Comparison of ENCODE assay signal across 21 mouse cellular contexts in the genomic region with DNA sequence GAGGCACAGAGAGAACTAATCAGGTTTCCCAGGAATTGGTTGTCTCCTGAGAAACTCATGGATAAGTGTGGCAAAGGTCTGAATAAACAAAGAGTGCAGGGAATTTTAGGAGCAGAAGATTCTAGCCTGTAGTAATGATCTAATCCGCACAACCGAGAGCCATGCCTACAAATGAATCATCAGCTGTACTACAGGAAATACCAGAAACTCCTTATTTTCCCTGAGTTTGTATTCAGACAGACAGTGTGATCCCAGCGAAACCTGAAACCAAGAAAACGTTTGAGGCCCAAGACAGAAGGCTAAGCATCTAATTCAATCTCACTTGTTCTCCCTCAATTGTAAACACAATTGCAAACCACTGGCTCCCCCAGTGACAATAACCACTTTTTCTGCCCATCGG. TPM values are rescaled to one million over a fixed set of nuclear protein-coding genes. Genes with fewer than 3 reads are reported as not detected.
DNase-seq lines count a peak whose midpoint lies in the region; ATAC-seq and TF ChIP-seq lines count a peak whose summit lies in the region.
"Had no signal": no experiment of that assay in that cellular context is flagged by ENCODE, and none has a peak within 500 bp of the region (broad histone marks: within the 10 kb centered on the region; RNA-seq: fewer than 3 reads in every experiment).

No protein-coding gene starts in this region.

- H3K27ac ChIP-seq in forebrain, embryonic 10.5 days, result 0 out of 2 replicates have a peak overlapping the region, but pooled peaks have one; percentile 0
- no peak overlapping the region for H3K27ac ChIP-seq in forebrain, embryonic 15.5 days (replicated peaks)
- H3K27ac ChIP-seq in kidney, postnatal 0 days, result no peak overlapping the region
- H3K27ac ChIP-seq in embryonic fibroblast, embryonic 13.5 days (ENCODE audit: insufficient read depth, low read length), result peak overlapping the region; percentile 54
- peak overlapping the region; percentile 40; the same call in 1 of the 2 replicates for H3K27ac ChIP-seq in stomach, postnatal 0 days (replicated peaks)
- H3K27ac ChIP-seq: heart, embryonic 15.5 days; kidney, embryonic 15.5 days had no signal

- 65% methylated on average over 5 of the region's 5 CpGs for WGBS in forebrain, embryonic 10.5 days
- WGBS in forebrain, embryonic 15.5 days, result 67% methylated on average over 5 of the region's 5 CpGs
- 20% methylated on average over 5 of the region's 5 CpGs for WGBS in kidney, postnatal 0 days
- 36% methylated on average over 5 of the region's 5 CpGs for WGBS in stomach, postnatal 0 days

- no peak overlapping the region for H3K4me3 ChIP-seq in forebrain, embryonic 10.5 days
- H3K4me3 ChIP-seq in forebrain, embryonic 15.5 days, result no peak overlapping the region
- no peak overlapping the region for H3K4me3 ChIP-seq in kidney, postnatal 0 days (replicated peaks; ENCODE audit: low read depth, low read length)
- no peak overlapping the region for H3K4me3 ChIP-seq in embryonic fibroblast, embryonic 13.5 days (ENCODE audit: insufficient read depth, low read length)
- H3K4me3 ChIP-seq in stomach, postnatal 0 days (ENCODE audit: low read depth, low read length), result no peak overlapping the region
- H3K4me3 ChIP-seq: erythroblast, embryonic 14.5 days; heart, embryonic 15.5 days; kidney, embryonic 15.5 days had no signal

- H3K4me2 ChIP-seq in forebrain, embryonic 15.5 days (replicated peaks), result no peak overlapping the region
- no peak overlapping the region for H3K4me2 ChIP-seq in kidney, postnatal 0 days (ENCODE audit: low read length)
- H3K4me2 ChIP-seq in stomach, postnatal 0 days (replicated peaks; ENCODE audit: low read depth), result no peak overlapping the region; the same call in 1 of the 2 replicates
- H3K4me2 ChIP-seq: heart, embryonic 15.5 days; kidney, embryonic 15.5 days; liver, embryonic 11.5 days had no signal

- ATAC-seq in forebrain, embryonic 15.5 days (replicated peaks), result no peak
- no peak for ATAC-seq in kidney, postnatal 0 days (replicated peaks; ENCODE audit: low FRiP score, low read depth)
- no peak for ATAC-seq in stomach, postnatal 0 days (ENCODE audit: low FRiP score, low TSS enrichment)
- ATAC-seq: forebrain, embryonic 16.5 days; midbrain, embryonic 16.5 days had no signal

- TF ChIP-seq CTCF in kidney, postnatal 0 days (IDR thresholded peaks at IDR 0.05; ENCODE audit: low read depth), result no peak
- no peak for TF ChIP-seq CTCF in embryonic fibroblast, embryonic 13.5 days (IDR thresholded peaks at IDR 0.05; ENCODE audit: borderline replicate concordance, insufficient read depth, low read length)
- no peak for TF ChIP-seq CTCF in stomach, postnatal 0 days (IDR thresholded peaks at IDR 0.05; ENCODE audit: low read depth)

- H3K27me3 ChIP-seq in forebrain, embryonic 10.5 days (ENCODE audit: poor library complexity, severe bottlenecking), result no peaks in the 10 kb centered on the region
- no peaks in the 10 kb centered on the region for H3K27me3 ChIP-seq in forebrain, embryonic 15.5 days
- H3K27me3 ChIP-seq in kidney, postnatal 0 days (ENCODE audit: insufficient read depth, low read length), result no peaks in the 10 kb centered on the region
- no peaks in the 10 kb centered on the region for H3K27me3 ChIP-seq in stomach, postnatal 0 days (ENCODE audit: control insufficient read depth, insufficient read depth, low read length)
- H3K27me3 ChIP-seq: heart, embryonic 15.5 days; kidney, embryonic 15.5 days had no signal

- H3K9me3 ChIP-seq in forebrain, embryonic 10.5 days, result no peaks in the 10 kb centered on the region
- H3K9me3 ChIP-seq in forebrain, embryonic 15.5 days, result no peaks in the 10 kb centered on the region
- H3K9me3 ChIP-seq in kidney, postnatal 0 days (replicated peaks; ENCODE audit: low read length), result no peaks in the 10 kb centered on the region
- H3K9me3 ChIP-seq in stomach, postnatal 0 days (ENCODE audit: control insufficient read depth, low read length), result no peaks in the 10 kb centered on the region
- H3K9me3 ChIP-seq: G1E; heart, embryonic 15.5 days; kidney, embryonic 15.5 days had no signal

- H3K4me1 ChIP-seq in forebrain, embryonic 10.5 days, result peaks cover 10% of the 10 kb centered on the region; the same call in 1 of the 2 replicates
- H3K4me1 ChIP-seq in forebrain, embryonic 15.5 days, result no peaks in the 10 kb centered on the region
- H3K4me1 ChIP-seq in kidney, postnatal 0 days (replicated peaks; ENCODE audit: insufficient read depth, low read length), result 0 out of 2 replicates have a peak, but pooled peaks cover 3% of the 10 kb centered on the region
- H3K4me1 ChIP-seq in embryonic fibroblast, embryonic 13.5 days (ENCODE audit: control insufficient read depth, insufficient read depth, low read length), result peaks cover 8% of the 10 kb centered on the region
- H3K4me1 ChIP-seq in stomach, postnatal 0 days (replicated peaks; ENCODE audit: control insufficient read depth, insufficient read depth), result 0 out of 2 replicates have a peak, but pooled peaks cover 3% of the 10 kb centered on the region

- H3K9ac ChIP-seq in forebrain, embryonic 15.5 days (replicated peaks), result no peak overlapping the region
- H3K9ac ChIP-seq in kidney, postnatal 0 days (ENCODE audit: low read depth, low read length), result no peak overlapping the region
- H3K9ac ChIP-seq in stomach, postnatal 0 days (ENCODE audit: low read length), result no peak overlapping the region
- H3K9ac ChIP-seq: heart, embryonic 15.5 days; kidney, embryonic 15.5 days had no signal

- no peak for DNase-seq in forebrain, embryonic 10.5 days (ENCODE audit: extremely low spot score, low spot score)
- DNase-seq in kidney, postnatal 0 days (ENCODE audit: low spot score), result peak; percentile 53
- DNase-seq in kidney, adult 9 months, result no peak
- DNase-seq in stomach, postnatal 0 days (ENCODE audit: low spot score), result no peak
- DNase-seq in ovary, postnatal 10 days (ENCODE audit: low spot score), result no peak
- no peak for DNase-seq in spleen, postnatal 10 days (ENCODE audit: low spot score in 2 of 2)
- DNase-seq: adrenal gland, adult 2 months; cerebellum, adult 9-10 months; layer of hippocampus, postnatal 36 days; lung, adult 18-20 months; lung, postnatal 14 days; right cerebral cortex, postnatal 25 days had no signal

- no peak for TF ChIP-seq POLR2A in embryonic fibroblast, embryonic 13.5 days (IDR thresholded peaks at IDR 0.05; ENCODE audit: low read depth, low read length)

- H3K36me3 ChIP-seq in forebrain, embryonic 10.5 days (replicated peaks), result no peaks in the 10 kb centered on the region
- H3K36me3 ChIP-seq in forebrain, embryonic 15.5 days, result no peaks in the 10 kb centered on the region
- H3K36me3 ChIP-seq in kidney, postnatal 0 days (ENCODE audit: insufficient read depth, low read length), result no peaks in the 10 kb centered on the region
- H3K36me3 ChIP-seq in stomach, postnatal 0 days (ENCODE audit: control insufficient read depth, insufficient read depth, low read length), result no peaks in the 10 kb centered on the region
- H3K36me3 ChIP-seq: G1E; heart, embryonic 15.5 days; kidney, embryonic 15.5 days had no signal

- no peak for TF ChIP-seq EP300 in stomach, postnatal 0 days (optimal IDR thresholded peaks at IDR 0.05)

RNA-seq across cellular contexts. Expression of a gene that starts 46.1 kb away (rescaled TPM):
- 3.4 and 4.7 TPM in 2 replicates for polyA plus RNA-seq in forebrain, embryonic 10.5 days (2016; fragmentation: Nextera tagmentation; extraction: Ambion mirVana)
- polyA plus RNA-seq in forebrain, embryonic 15.5 days (2015; fragmentation: Nextera tagmentation; extraction: Ambion mirVana), result 0.65 and 0.66 TPM in 2 replicates
- polyA plus RNA-seq in kidney, postnatal 0 days (2015; fragmentation: Nextera tagmentation; extraction: Ambion mirVana), result 1.6 and 2.0 TPM in 2 replicates
- polyA plus RNA-seq in embryonic fibroblast, embryonic 13.5 days (2011; ENCODE audit: insufficient read length, low read depth, missing spikeins), result not detected in 2 replicates
- 93.0 and 138 TPM in 2 replicates for polyA plus RNA-seq in stomach, postnatal 0 days (2015; fragmentation: Nextera tagmentation; extraction: Ambion mirVana)
- polyA plus RNA-seq: erythroblast, embryonic 14.5 days; G1E had no signal

Comparison
In these comparisons a context has a peak if more than half of its experiments do, and no peak if none do; other contexts are left out.
1. H3K27ac ChIP-seq: peak in forebrain, embryonic 10.5 days (single experiment), embryonic fibroblast, embryonic 13.5 days (single experiment) and stomach, postnatal 0 days (single experiment); none in forebrain, embryonic 15.5 days (single experiment) and kidney, postnatal 0 days (single experiment).
2. RNA of a gene that starts 46.1 kb away (polyA plus RNA-seq): 93.0 to 138 TPM in stomach, postnatal 0 days; 3.4 to 4.7 TPM in forebrain, embryonic 10.5 days, 1.6 to 2.0 TPM in kidney, postnatal 0 days, 0.65 to 0.66 TPM in forebrain, embryonic 15.5 days and not detected in embryonic fibroblast, embryonic 13.5 days; every median in the first group is over 10 times any median in the second.